Mouse (Mus musculus) layer of hippocampus, adult 9-11 months (tissue): ENCODE results near the gene Fahd1.
A peak's percentile ranks its signal among the peaks of the same experiment; 100 is the strongest.

Experiments used
- DNase-seq: peaks from one replicate; pipeline ENCODE4 v3.0.0; 2022

The Fahd1 gene

GRCm38 (mm10) chr17:24841133-24841532 lies 9.0 kb downstream of the Fahd1 start:
- DNase-seq, result no peak

GRCm38 (mm10) chr17:24840341-24840740 lies 9.8 kb downstream of the Fahd1 start:
- DNase-seq, result no peak

GRCm38 (mm10) chr17:24839842-24840241 lies 10.3 kb downstream of the Fahd1 start, which contains the start of gene Hagh:
Gene Hagh (plus strand): TSS chr17:24840143.
- no peak for DNase-seq

- DNase-seq, result no peak
Observed at GRCm38 (mm10) chr17:24821351-24822280, 28.5 kb downstream of the Fahd1 start.

GRCm38 (mm10) chr17:24819469-24819868 lies 30.7 kb downstream of the Fahd1 start:
- DNase-seq, result no peak

- no peak for DNase-seq
Observed at GRCm38 (mm10) chr17:24818172-24818571, 32.0 kb downstream of the Fahd1 start.

- DNase-seq, result no peak
Observed at GRCm38 (mm10) chr17:24817503-24817902, 32.7 kb downstream of the Fahd1 start.

GRCm38 (mm10) chr17:24815256-24815655 lies 34.9 kb downstream of the Fahd1 start:
- DNase-seq, result no peak

- no peak for DNase-seq
Observed at GRCm38 (mm10) chr17:24812215-24812614, 37.9 kb downstream of the Fahd1 start.

- DNase-seq, result no peak
Observed at GRCm38 (mm10) chr17:24811211-24811610, 39.0 kb downstream of the Fahd1 start.

- peak; percentile 8 for DNase-seq
Observed at GRCm38 (mm10) chr17:24803952-24804951, 45.9 kb downstream of the Fahd1 start, which contains the start of gene Meiob. Gene Meiob (plus strand): TSS chr17:24804289.

- no peak for DNase-seq
Observed at GRCm38 (mm10) chr17:24800524-24800923, 49.6 kb downstream of the Fahd1 start.

GRCm38 (mm10) chr17:24799476-24799875 lies 50.7 kb downstream of the Fahd1 start:
- DNase-seq, result no peak
